Mouse (Mus musculus): Measurements from ENCODE around the gene Srrm4.
"Not testable (repeated sequence)": the region's sequence is repeated elsewhere in the genome, so short reads cannot be mapped to it uniquely, and the experiment has no call there.

The Srrm4 gene

GRCm38 (mm10) chr5:116443459-116443940, 148.1 kb downstream of the Srrm4 start:
- no peak for DNase-seq (ENCODE audit: low read depth, low spot score)

GRCm38 (mm10) chr5:116442697-116443458, 148.7 kb downstream of the Srrm4 start:
- no peak for DNase-seq (ENCODE audit: low read depth, low spot score)

GRCm38 (mm10) chr5:116440251-116440650, 151.4 kb downstream of the Srrm4 start:
- DNase-seq (ENCODE audit: low read depth, low spot score), result no peak

- DNase-seq (ENCODE audit: low read depth, low spot score), result no peak
These were observed 153.3 kb downstream of the Srrm4 start for GRCm38 (mm10) chr5:116438328-116438727.

GRCm38 (mm10) chr5:116436117-116436516, 155.5 kb downstream of the Srrm4 start:
- no peak for DNase-seq (ENCODE audit: low read depth, low spot score)

GRCm38 (mm10) chr5:116434976-116435850, 156.4 kb downstream of the Srrm4 start:
- no peak for DNase-seq (ENCODE audit: low read depth, low spot score)

- DNase-seq (ENCODE audit: low read depth, low spot score), result no peak
These were observed 158.7 kb downstream of the Srrm4 start for GRCm38 (mm10) chr5:116432871-116433270.

- no peak for DNase-seq (ENCODE audit: low read depth, low spot score)
These were observed 164.9 kb downstream of the Srrm4 start for GRCm38 (mm10) chr5:116426701-116427100.

GRCm38 (mm10) chr5:116425709-116426108, 165.9 kb downstream of the Srrm4 start:
- not testable (repeated sequence) for DNase-seq (ENCODE audit: low read depth, low spot score)

- no peak for DNase-seq (ENCODE audit: low read depth, low spot score)
These were observed 166.3 kb downstream of the Srrm4 start for GRCm38 (mm10) chr5:116425273-116425672.

- DNase-seq (ENCODE audit: low read depth, low spot score), result no peak
These were observed 167.9 kb downstream of the Srrm4 start for GRCm38 (mm10) chr5:116423746-116424145.

GRCm38 (mm10) chr5:116422699-116423201, 168.9 kb downstream of the Srrm4 start, which contains the start of gene Hspb8:
Gene Hspb8, minus strand, starts transcription at chr5:116422864.
- no peak for DNase-seq (ENCODE audit: low read depth, low spot score)

GRCm38 (mm10) chr5:116421791-116422481, 169.7 kb downstream of the Srrm4 start:
- DNase-seq (ENCODE audit: low read depth, low spot score), result no peak

GRCm38 (mm10) chr5:116420759-116421225, 170.8 kb downstream of the Srrm4 start:
- no peak for DNase-seq (ENCODE audit: low read depth, low spot score)

- no peak for DNase-seq (ENCODE audit: low read depth, low spot score)
These were observed 171.4 kb downstream of the Srrm4 start for GRCm38 (mm10) chr5:116420213-116420612.

- DNase-seq (ENCODE audit: low read depth, low spot score), result no peak
These were observed 172.1 kb downstream of the Srrm4 start for GRCm38 (mm10) chr5:116419322-116420045.

GRCm38 (mm10) chr5:116416208-116416607, 175.4 kb downstream of the Srrm4 start:
- no peak for DNase-seq (ENCODE audit: low read depth, low spot score)

GRCm38 (mm10) chr5:116409689-116410590, 181.7 kb downstream of the Srrm4 start:
- no peak for DNase-seq (ENCODE audit: low read depth, low spot score)

- DNase-seq (ENCODE audit: low read depth, low spot score), result no peak
These were observed 182.7 kb downstream of the Srrm4 start for GRCm38 (mm10) chr5:116408965-116409364.

GRCm38 (mm10) chr5:116407936-116408335, 183.7 kb downstream of the Srrm4 start:
- no peak for DNase-seq (ENCODE audit: low read depth, low spot score)
